Mouse (Mus musculus): Measurements from ENCODE around the gene Vti1a. TPM values are rescaled to one million over a fixed set of nuclear protein-coding genes. Genes with fewer than 3 reads are reported as not detected.

The Vti1a gene
- total and polyA plus RNA-seq, 3 experiments, result 7.7 to 33.2 (median 33.0) TPM

- TF ChIP-seq GATA1 (IDR thresholded peaks at IDR 0.05; ENCODE audit: borderline replicate concordance, low read length) (no peak), GATA2 (IDR thresholded peaks at IDR 0.05; ENCODE audit: borderline replicate concordance, low read depth, low read length) (no peak), CTCF (IDR thresholded peaks at IDR 0.05; ENCODE audit: low read depth, low read length) (no peak), TAL1 (conservative IDR thresholded peaks at IDR 0.05; ENCODE audit: low read depth, low read length) (no peak), POLR2AphosphoS5 (IDR thresholded peaks at IDR 0.05; ENCODE audit: insufficient replicate concordance, low read depth, low read length) (no peak)
- Histone ChIP-seq H3K36me3 (replicated peaks) (peaks cover 45% of the 10 kb centered on the region), H3K4me1 (ENCODE audit: insufficient read depth, low read depth, low read length) (peaks cover 8% of the 10 kb centered on the region), H3K9me3 (replicated peaks) (no peaks in the 10 kb centered on the region), H3K4me3 (ENCODE audit: low read depth, low read length) (no peak overlapping the region), H3K27me3 (ENCODE audit: insufficient read depth, low read length) (no peaks in the 10 kb centered on the region)
- ATAC-seq (ENCODE audit: extremely low read depth, insufficient number of reproducible peaks, low FRiP score, poor library complexity, severe bottlenecking), result no peak
- no peak for DNase-seq (ENCODE audit: low spot score)
Measured at GRCm38 (mm10) chr19:55588948-55589896, 273.1 kb downstream of the Vti1a start.

GRCm38 (mm10) chr19:55592876-55593691, 277.0 kb downstream of the Vti1a start:
- Histone ChIP-seq H3K27me3 (ENCODE audit: insufficient read depth, low read length) (no peaks in the 10 kb centered on the region), H3K4me3 (ENCODE audit: low read depth, low read length) (no peak overlapping the region), H3K4me1 (ENCODE audit: insufficient read depth, low read depth, low read length) (peaks cover 9% of the 10 kb centered on the region), H3K9me3 (replicated peaks) (no peaks in the 10 kb centered on the region), H3K36me3 (replicated peaks) (peaks cover 43% of the 10 kb centered on the region)
- no peak for DNase-seq (ENCODE audit: low spot score)
- ATAC-seq (ENCODE audit: extremely low read depth, insufficient number of reproducible peaks, low FRiP score, poor library complexity, severe bottlenecking), result no peak
- no peak for TF ChIP-seq TAL1 (conservative IDR thresholded peaks at IDR 0.05; ENCODE audit: low read depth, low read length)
- no peak for TF ChIP-seq GATA2 (IDR thresholded peaks at IDR 0.05; ENCODE audit: borderline replicate concordance, low read depth, low read length)
- TF ChIP-seq POLR2AphosphoS5 (IDR thresholded peaks at IDR 0.05; ENCODE audit: insufficient replicate concordance, low read depth, low read length), result no peak
- TF ChIP-seq CTCF (IDR thresholded peaks at IDR 0.05; ENCODE audit: low read depth, low read length), result no peak
- no peak for TF ChIP-seq GATA1 (IDR thresholded peaks at IDR 0.05; ENCODE audit: borderline replicate concordance, low read length)

- ATAC-seq (ENCODE audit: extremely low read depth, insufficient number of reproducible peaks, low FRiP score, poor library complexity, severe bottlenecking) (no peak), DNase-seq (ENCODE audit: low spot score) (no peak)
- no peaks in the 10 kb centered on the region for H3K27me3 ChIP-seq (ENCODE audit: insufficient read depth, low read length)
- H3K36me3 ChIP-seq (replicated peaks), result peaks cover 36% of the 10 kb centered on the region
- no peak overlapping the region for H3K4me3 ChIP-seq (ENCODE audit: low read depth, low read length)
- TF ChIP-seq GATA2 (IDR thresholded peaks at IDR 0.05; ENCODE audit: borderline replicate concordance, low read depth, low read length), result no peak
- TF ChIP-seq CTCF (IDR thresholded peaks at IDR 0.05; ENCODE audit: low read depth, low read length), result no peak
- no peak for TF ChIP-seq GATA1 (IDR thresholded peaks at IDR 0.05; ENCODE audit: borderline replicate concordance, low read length)
- TF ChIP-seq POLR2AphosphoS5 (IDR thresholded peaks at IDR 0.05; ENCODE audit: insufficient replicate concordance, low read depth, low read length), result no peak
- no peak for TF ChIP-seq TAL1 (conservative IDR thresholded peaks at IDR 0.05; ENCODE audit: low read depth, low read length)
- no peaks in the 10 kb centered on the region for H3K9me3 ChIP-seq (replicated peaks)
- peaks cover 9% of the 10 kb centered on the region for H3K4me1 ChIP-seq (ENCODE audit: insufficient read depth, low read depth, low read length)
Measured at GRCm38 (mm10) chr19:55593729-55594444, 277.8 kb downstream of the Vti1a start.

GRCm38 (mm10) chr19:55594451-55594850, 278.4 kb downstream of the Vti1a start:
- no peak for TF ChIP-seq CTCF (IDR thresholded peaks at IDR 0.05; ENCODE audit: low read depth, low read length)
- DNase-seq (ENCODE audit: low spot score), result no peak
- H3K27me3 ChIP-seq (ENCODE audit: insufficient read depth, low read length), result no peaks in the 10 kb centered on the region
- peaks cover 9% of the 10 kb centered on the region for H3K4me1 ChIP-seq (ENCODE audit: insufficient read depth, low read depth, low read length)
- H3K36me3 ChIP-seq (replicated peaks), result peaks cover 33% of the 10 kb centered on the region
- H3K9me3 ChIP-seq (replicated peaks), result no peaks in the 10 kb centered on the region
- no peak for ATAC-seq (ENCODE audit: extremely low read depth, insufficient number of reproducible peaks, low FRiP score, poor library complexity, severe bottlenecking)
- H3K4me3 ChIP-seq (ENCODE audit: low read depth, low read length), result no peak overlapping the region

- Histone ChIP-seq H3K36me3 (replicated peaks) (peaks cover 32% of the 10 kb centered on the region), H3K4me1 (ENCODE audit: insufficient read depth, low read depth, low read length) (peaks cover 9% of the 10 kb centered on the region)
- DNase-seq (ENCODE audit: low spot score), result no peak
Measured at GRCm38 (mm10) chr19:55595945-55596649, 280.0 kb downstream of the Vti1a start.

More at GRCm38 (mm10) chr19:55595945-55596649, 280.0 kb downstream of the Vti1a start:
- H3K27me3 ChIP-seq (ENCODE audit: insufficient read depth, low read length), result no peaks in the 10 kb centered on the region
- no peak overlapping the region for H3K4me3 ChIP-seq (ENCODE audit: low read depth, low read length)
- no peak for TF ChIP-seq CTCF (IDR thresholded peaks at IDR 0.05; ENCODE audit: low read depth, low read length)
- no peak for TF ChIP-seq TAL1 (conservative IDR thresholded peaks at IDR 0.05; ENCODE audit: low read depth, low read length)
- no peak for TF ChIP-seq POLR2AphosphoS5 (IDR thresholded peaks at IDR 0.05; ENCODE audit: insufficient replicate concordance, low read depth, low read length)
- TF ChIP-seq GATA2 (IDR thresholded peaks at IDR 0.05; ENCODE audit: borderline replicate concordance, low read depth, low read length), result no peak
- no peak for TF ChIP-seq GATA1 (IDR thresholded peaks at IDR 0.05; ENCODE audit: borderline replicate concordance, low read length)
- ATAC-seq (ENCODE audit: extremely low read depth, insufficient number of reproducible peaks, low FRiP score, poor library complexity, severe bottlenecking), result no peak
- H3K9me3 ChIP-seq (replicated peaks), result no peaks in the 10 kb centered on the region
